Comparison of ENCODE assay signal across 24 mouse cellular contexts in genomic region chr7:76416084-76416597, GRCm38 (mm10).
DNase-seq lines count a peak whose midpoint lies in the region; ATAC-seq lines count a peak whose summit lies in the region.
"Had no signal": no experiment of that assay in that cellular context is flagged by ENCODE, and none has a peak within 500 bp of the region (broad histone marks: within the 10 kb centered on the region; RNA-seq: fewer than 3 reads in every experiment).

No protein-coding gene starts in this region.

- H3K4me1 ChIP-seq in hindbrain, embryonic 12.5 days = 0 out of 2 replicates have a peak, but pooled peaks cover 2% of the 10 kb centered on the region
- H3K4me1 ChIP-seq in hindbrain, embryonic 13.5 days (replicated peaks) = peaks cover 3% of the 10 kb centered on the region; the same call in 1 of the 2 replicates
- no peaks in the 10 kb centered on the region for H3K4me1 ChIP-seq in midbrain, embryonic 11.5 days (ENCODE audit: control insufficient read depth, insufficient read depth, low read length)
- no peaks in the 10 kb centered on the region for H3K4me1 ChIP-seq in midbrain, embryonic 15.5 days
- H3K4me1 ChIP-seq: embryonic facial prominence, embryonic 12.5 days; forebrain, embryonic 15.5 days had no signal

- H3K27ac ChIP-seq in hindbrain, embryonic 12.5 days = no peak overlapping the region
- no peak overlapping the region for H3K27ac ChIP-seq in hindbrain, embryonic 13.5 days
- no peak overlapping the region for H3K27ac ChIP-seq in midbrain, embryonic 11.5 days (ENCODE audit: low read depth, low read length)
- no peak overlapping the region for H3K27ac ChIP-seq in midbrain, embryonic 15.5 days
- H3K27ac ChIP-seq: embryonic facial prominence, embryonic 10.5 days; embryonic facial prominence, embryonic 12.5 days; forebrain, embryonic 13.5 days; forebrain, embryonic 15.5 days had no signal

- peak; percentile 58; the same call in 1 of the 2 replicates for ATAC-seq in hindbrain, embryonic 12.5 days (ENCODE audit: low FRiP score)
- ATAC-seq in hindbrain, embryonic 13.5 days (ENCODE audit: low FRiP score) = no peak
- no peak for ATAC-seq in midbrain, embryonic 11.5 days (ENCODE audit: low FRiP score)
- no peak for ATAC-seq in midbrain, embryonic 15.5 days (replicated peaks)
- ATAC-seq: activated CD4-positive, CD25-positive, alpha-beta regulatory T cell, adult 4 months; CD4-positive, CD25-positive, alpha-beta regulatory T cell, adult 4 months; forebrain, embryonic 13.5 days; forebrain, embryonic 15.5 days; Patski had no signal

- no peak overlapping the region for H3K4me2 ChIP-seq in hindbrain, embryonic 12.5 days (replicated peaks)
- H3K4me2 ChIP-seq in hindbrain, embryonic 13.5 days = no peak overlapping the region
- H3K4me2 ChIP-seq in midbrain, embryonic 11.5 days = no peak overlapping the region
- H3K4me2 ChIP-seq in midbrain, embryonic 15.5 days = no peak overlapping the region
- H3K4me2 ChIP-seq: embryonic facial prominence, embryonic 12.5 days; forebrain, embryonic 13.5 days; forebrain, embryonic 15.5 days had no signal

- no peaks in the 10 kb centered on the region for H3K36me3 ChIP-seq in hindbrain, embryonic 12.5 days
- H3K36me3 ChIP-seq in hindbrain, embryonic 13.5 days = no peaks in the 10 kb centered on the region
- no peaks in the 10 kb centered on the region for H3K36me3 ChIP-seq in midbrain, embryonic 11.5 days (ENCODE audit: control insufficient read depth, insufficient read depth, low read length)
- H3K36me3 ChIP-seq in midbrain, embryonic 15.5 days (replicated peaks) = no peaks in the 10 kb centered on the region
- H3K36me3 ChIP-seq: embryonic facial prominence, embryonic 10.5 days; embryonic facial prominence, embryonic 12.5 days; forebrain, embryonic 15.5 days; G1E had no signal

- H3K27me3 ChIP-seq in hindbrain, embryonic 12.5 days = no peaks in the 10 kb centered on the region
- H3K27me3 ChIP-seq in hindbrain, embryonic 13.5 days = 0 out of 2 replicates have a peak, but pooled peaks cover 7% of the 10 kb centered on the region
- H3K27me3 ChIP-seq in midbrain, embryonic 11.5 days (ENCODE audit: control insufficient read depth, insufficient read depth, low read length) = no peaks in the 10 kb centered on the region
- H3K27me3 ChIP-seq in midbrain, embryonic 15.5 days (replicated peaks) = no peaks in the 10 kb centered on the region
- H3K27me3 ChIP-seq: CH12.LX; embryonic facial prominence, embryonic 12.5 days; forebrain, embryonic 13.5 days; forebrain, embryonic 15.5 days had no signal

- H3K4me3 ChIP-seq in hindbrain, embryonic 12.5 days = no peak overlapping the region
- no peak overlapping the region for H3K4me3 ChIP-seq in hindbrain, embryonic 13.5 days
- H3K4me3 ChIP-seq in midbrain, embryonic 11.5 days (ENCODE audit: low read depth, low read length) = no peak overlapping the region
- no peak overlapping the region for H3K4me3 ChIP-seq in midbrain, embryonic 15.5 days
- H3K4me3 ChIP-seq: embryonic facial prominence, embryonic 10.5 days; embryonic facial prominence, embryonic 12.5 days; forebrain, embryonic 13.5 days; forebrain, embryonic 15.5 days had no signal

- no peaks in the 10 kb centered on the region for H3K9me3 ChIP-seq in hindbrain, embryonic 12.5 days (replicated peaks)
- no peaks in the 10 kb centered on the region for H3K9me3 ChIP-seq in hindbrain, embryonic 13.5 days
- H3K9me3 ChIP-seq in midbrain, embryonic 11.5 days (ENCODE audit: control insufficient read depth, low read length) = no peaks in the 10 kb centered on the region
- H3K9me3 ChIP-seq in midbrain, embryonic 15.5 days = no peaks in the 10 kb centered on the region
- H3K9me3 ChIP-seq: embryonic facial prominence, embryonic 10.5 days; embryonic facial prominence, embryonic 12.5 days; forebrain, embryonic 13.5 days; forebrain, embryonic 15.5 days had no signal

- no peak overlapping the region for H3K9ac ChIP-seq in hindbrain, embryonic 12.5 days
- no peak overlapping the region for H3K9ac ChIP-seq in hindbrain, embryonic 13.5 days
- H3K9ac ChIP-seq in midbrain, embryonic 11.5 days (ENCODE audit: low read length) = no peak overlapping the region
- no peak overlapping the region for H3K9ac ChIP-seq in midbrain, embryonic 15.5 days
- H3K9ac ChIP-seq: embryonic facial prominence, embryonic 12.5 days; forebrain, embryonic 13.5 days; forebrain, embryonic 15.5 days had no signal

- DNase-seq in heart, adult 11 months = peak; percentile 61
- no peak for DNase-seq in heart, adult 8-10 months (ENCODE audit: low spot score)
- peak; percentile 51 for DNase-seq in midbrain, embryonic 11.5 days (ENCODE audit: low spot score, missing footprints)
- DNase-seq: adrenal gland, adult 8-10 months; adrenal gland, postnatal 14 days; adrenal gland, postnatal 36 days; B cell, adult 2 months; cerebellum, adult 11-12 months; cerebellum, adult 2 months; cerebellum, adult 9-10 months; cerebellum, postnatal 10 days; cerebellum, postnatal 25 days had no signal

- WGBS in hindbrain, embryonic 12.5 days = 21% methylated on average over 3 of the region's 3 CpGs
- WGBS in hindbrain, embryonic 13.5 days = 12% methylated on average over 3 of the region's 3 CpGs
- WGBS in midbrain, embryonic 11.5 days = 72% methylated on average over 3 of the region's 3 CpGs
- whole genome bisulfite sequencing in midbrain, embryonic 15.5 days = 53% methylated on average over 3 of the region's 3 CpGs
